Mouse (Mus musculus) testis, adult 2 months (tissue): ENCODE measurements at regions not wholly inside any gene's neighbourhood (a gene's known extent, or its start where the extent isn't known, plus 50 kb on each side); places are given as distances from the start of the nearest gene placed in this dataset.

Source experiments
- CTCF ChIP-seq: fragments of 200-500 bp; IDR thresholded peaks from 2 replicates; pipeline ENCODE4 v1.5.1; 2012; ENCODE audit warnings: low read depth, mild to moderate bottlenecking, inconsistent platforms, low read length, moderate library complexity; ENCODE audit not compliant: control insufficient read depth, insufficient read depth, insufficient replicate concordance
- POLR2A ChIP-seq: fragments of 200-500 bp; IDR thresholded peaks from 2 replicates; pipeline ENCODE4 v1.6.1; 2012; ENCODE audit warnings: low read depth, mild to moderate bottlenecking, inconsistent platforms, low read length, moderate library complexity; ENCODE audit not compliant: control insufficient read depth

GRCm38 (mm10) chr2:74014201-74014600 lies 103.1 kb upstream of the Atp5g3 start:
- no peak for TF ChIP-seq CTCF
- no peak for TF ChIP-seq POLR2A
